Mouse (Mus musculus) testis, postnatal 14 days (tissue): Measurements from ENCODE around the gene Unc79.

Experiments used
- DNase-seq: peaks from one replicate; pipeline ENCODE4 v3.0.0; 2021; ENCODE audit warnings: low spot score

Unc79 gene

DNA sequence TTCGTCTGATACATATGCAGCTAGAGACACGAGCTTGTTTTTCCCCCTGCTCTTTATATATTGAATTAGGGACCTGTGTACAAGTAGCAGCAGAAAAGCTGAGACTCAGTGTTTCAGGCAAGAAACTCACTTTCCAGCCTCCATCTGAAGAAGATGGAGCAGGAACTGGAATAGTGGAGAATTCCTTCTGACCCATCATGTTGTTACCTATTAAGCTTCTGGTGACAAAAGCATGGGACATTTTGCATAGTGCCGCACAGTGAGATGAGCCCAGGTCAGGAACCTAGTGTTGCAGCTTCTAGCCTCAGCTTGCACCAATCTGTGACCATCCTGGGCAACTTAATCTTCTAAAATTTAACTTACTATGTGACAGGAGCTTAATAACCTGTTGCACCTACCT is 92.7 kb downstream of the Unc79 start:
- no peak for DNase-seq

DNA sequence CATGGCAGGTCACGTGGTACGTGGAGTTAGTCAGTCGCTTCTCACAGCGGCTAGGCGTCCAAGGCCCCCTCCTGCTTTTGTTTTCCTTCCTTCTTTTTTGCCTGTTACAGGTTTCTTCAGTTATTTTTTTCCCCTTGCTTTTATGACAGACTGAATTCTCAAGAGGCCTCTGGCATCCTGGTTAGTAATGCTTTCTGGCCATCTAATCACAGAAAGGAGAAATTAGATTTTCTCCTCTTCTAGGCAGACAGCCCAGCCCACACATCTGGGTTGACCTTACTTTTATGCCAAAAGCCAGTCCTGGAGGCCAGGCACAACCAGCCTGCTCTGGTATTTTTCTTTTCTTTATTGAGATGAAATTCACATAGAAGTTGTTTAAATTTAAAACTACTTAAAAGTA is 94.1 kb downstream of the Unc79 start:
- DNase-seq = no peak

- DNase-seq = no peak
Measured at GRCm38 (mm10) chr12:103044422-103044821, 95.8 kb downstream of the Unc79 start.

GRCm38 (mm10) chr12:103049865-103050264 is 101.2 kb downstream of the Unc79 start:
- DNase-seq = no peak

GRCm38 (mm10) chr12:103059321-103060053 is 110.8 kb downstream of the Unc79 start:
- no peak for DNase-seq

GRCm38 (mm10) chr12:103060791-103061190 is 112.1 kb downstream of the Unc79 start:
- DNase-seq = no peak

DNA sequence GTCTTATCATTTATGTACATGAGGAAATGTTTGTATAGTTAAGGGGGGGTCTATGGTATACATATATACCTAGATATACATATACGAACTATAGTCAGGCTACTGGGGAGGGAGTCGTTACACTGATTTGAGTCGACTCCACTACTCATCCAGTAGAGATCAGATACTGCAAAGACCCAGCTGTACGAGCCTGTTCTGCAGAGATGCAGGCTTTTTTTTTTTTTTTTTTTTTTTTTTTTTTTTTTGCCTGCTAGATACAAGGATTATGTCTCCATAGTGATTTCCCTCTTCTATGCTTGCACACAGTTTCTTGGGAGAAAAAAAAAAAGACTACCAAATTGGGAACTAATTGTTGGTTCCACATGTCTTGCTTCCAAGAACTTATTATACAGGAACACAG is 113.5 kb downstream of the Unc79 start:
- no peak for DNase-seq

- no peak for DNase-seq
Measured at GRCm38 (mm10) chr12:103064944-103065343, 116.3 kb downstream of the Unc79 start.

GRCm38 (mm10) chr12:103068161-103068560 is 119.5 kb downstream of the Unc79 start:
- DNase-seq = no peak

DNA sequence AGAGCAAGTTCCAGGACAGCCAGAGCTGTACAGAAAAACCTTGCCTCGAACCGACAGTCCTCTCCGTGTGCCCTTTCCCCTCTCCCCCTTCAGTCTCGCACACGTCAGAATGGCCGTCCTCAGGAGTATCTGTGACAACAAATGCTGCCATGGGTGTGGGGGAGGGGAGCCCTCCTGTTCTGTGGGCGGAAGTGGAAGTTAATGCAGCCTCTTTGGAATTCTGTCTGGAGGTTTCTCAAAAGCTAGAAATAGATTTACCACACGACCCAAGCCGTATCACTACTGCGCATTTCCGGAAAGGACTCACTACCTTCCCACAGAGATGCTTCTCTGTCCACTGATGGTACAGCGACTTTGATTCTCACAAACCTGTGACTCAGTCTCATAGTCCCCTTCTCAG is 120.9 kb downstream of the Unc79 start:
- DNase-seq = no peak

DNA sequence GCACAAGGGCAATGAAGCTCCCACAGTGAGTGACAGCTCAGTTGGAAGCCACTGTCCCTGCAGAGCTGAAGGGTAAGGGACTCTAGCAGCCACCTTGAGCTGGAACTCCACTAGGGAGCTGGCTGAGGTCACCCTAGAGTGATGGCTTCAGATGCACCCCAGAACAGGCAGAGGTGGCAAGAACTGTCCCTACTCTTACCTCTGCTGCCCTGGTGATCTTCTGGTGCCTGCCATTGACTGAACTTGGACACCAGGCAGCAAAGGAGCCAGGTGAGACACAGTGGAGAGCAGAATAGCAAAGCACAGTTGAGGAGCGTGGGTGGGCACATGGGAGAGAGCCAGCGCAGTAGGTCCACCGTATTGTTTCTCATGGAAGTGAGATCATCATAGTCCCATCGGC is 125.3 kb downstream of the Unc79 start:
- no peak for DNase-seq

GRCm38 (mm10) chr12:103078751-103079150 is 130.1 kb downstream of the Unc79 start:
- DNase-seq = no peak

- DNase-seq = no peak
Measured at GRCm38 (mm10) chr12:103080055-103080454, 131.4 kb downstream of the Unc79 start.

GRCm38 (mm10) chr12:103091831-103092230 is 143.2 kb downstream of the Unc79 start:
- DNase-seq = no peak

DNA sequence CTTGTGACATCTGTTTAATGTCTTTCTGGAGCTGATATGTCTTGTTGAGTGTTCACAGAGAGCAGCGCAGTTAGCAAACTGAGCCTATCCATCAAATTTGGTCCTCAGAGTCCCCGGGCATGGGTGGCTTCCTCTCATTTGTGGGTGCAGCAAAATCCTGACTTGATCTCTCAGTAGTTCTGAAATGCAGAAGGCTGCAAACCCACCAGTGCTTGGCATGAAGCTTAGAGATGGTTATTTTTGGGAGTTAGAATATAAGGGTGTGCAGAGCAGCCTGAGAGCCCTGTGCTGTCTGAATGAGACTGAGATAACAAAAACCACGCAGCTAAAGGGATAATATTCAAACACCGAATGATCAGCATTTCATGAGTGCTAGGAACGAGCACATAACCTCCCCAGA is 146.5 kb downstream of the Unc79 start:
- no peak for DNase-seq

- no peak for DNase-seq
Measured at GRCm38 (mm10) chr12:103099185-103099584, 150.5 kb downstream of the Unc79 start.

DNA sequence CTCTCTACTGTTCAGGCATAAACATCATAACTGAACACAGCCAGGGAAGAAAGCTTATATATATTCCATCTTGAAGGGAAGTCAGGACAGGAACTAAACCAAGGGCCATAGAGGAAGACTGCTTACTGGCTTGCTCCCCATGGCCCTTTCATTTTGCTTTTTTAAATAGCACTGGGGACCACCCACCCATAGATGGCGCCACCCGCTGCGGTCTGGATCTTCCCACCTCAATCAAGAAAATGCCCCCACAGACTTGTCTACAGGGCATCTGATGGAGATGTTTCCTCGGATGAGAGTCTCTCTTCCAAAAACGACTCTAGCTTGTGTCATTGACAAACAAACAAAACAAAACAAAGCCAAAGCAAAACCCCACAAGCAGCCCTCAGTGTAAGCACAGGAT is 151.4 kb downstream of the Unc79 start:
- DNase-seq = no peak

DNA sequence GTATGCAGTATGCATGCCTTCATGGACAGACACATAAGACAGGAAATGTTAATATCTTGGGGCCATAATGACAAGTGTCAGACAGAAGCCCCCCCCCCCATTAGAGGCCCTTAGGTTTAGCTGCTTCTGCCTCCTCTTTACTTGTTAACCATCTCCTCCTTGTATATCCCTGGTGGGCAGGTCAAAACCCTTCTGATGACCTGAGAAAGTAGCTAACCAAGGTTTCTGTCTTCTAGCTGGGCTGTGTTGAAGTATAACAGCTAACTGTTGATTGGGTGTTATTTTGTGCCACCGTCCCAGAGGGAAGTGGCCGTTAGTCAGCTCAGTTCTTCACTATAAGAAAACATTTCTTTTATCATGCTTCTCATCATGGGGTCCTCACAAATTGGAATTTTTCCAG is 154.4 kb downstream of the Unc79 start:
- DNase-seq = no peak

DNA sequence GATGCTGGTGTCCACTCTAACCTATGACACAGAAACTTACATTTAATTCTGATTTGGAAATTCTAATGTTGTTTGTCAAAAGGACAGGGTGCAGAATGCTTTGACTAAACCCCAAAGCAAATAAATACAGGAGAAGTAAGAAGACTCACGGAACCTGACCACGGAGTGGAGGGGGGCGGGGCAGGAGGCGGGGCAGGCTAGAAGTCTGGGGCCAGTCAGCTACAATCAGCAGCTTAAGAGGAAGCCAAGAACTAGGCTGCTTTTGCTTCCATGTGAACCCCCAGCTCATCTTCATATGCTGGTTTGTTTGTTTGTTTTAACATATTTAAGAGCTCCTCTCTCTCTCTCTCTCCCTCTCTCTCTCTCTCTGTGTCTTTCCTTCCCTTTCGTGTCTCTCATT is 154.9 kb downstream of the Unc79 start:
- DNase-seq = no peak

GRCm38 (mm10) chr12:103109301-103109700 is 160.6 kb downstream of the Unc79 start:
- DNase-seq = no peak

DNA sequence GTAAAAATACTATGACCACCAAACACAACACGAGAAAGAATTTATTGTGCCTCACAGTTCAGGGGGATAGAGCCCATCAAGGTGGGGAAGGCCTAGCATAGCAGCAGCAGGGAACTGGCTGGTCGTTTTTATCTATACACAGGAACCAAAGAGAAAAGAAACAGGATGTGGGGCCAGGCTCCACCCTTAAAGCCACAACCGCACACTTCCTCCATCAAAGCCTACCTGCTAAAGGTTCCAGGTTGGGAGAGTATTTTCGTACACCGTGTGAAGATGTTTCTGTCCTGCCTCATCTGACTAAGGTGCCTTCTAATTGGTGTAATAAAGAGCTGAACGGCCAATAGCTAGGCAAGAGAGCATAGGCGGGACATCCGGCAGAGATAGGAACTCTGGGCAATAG is 168.0 kb downstream of the Unc79 start:
- no peak for DNase-seq

DNA sequence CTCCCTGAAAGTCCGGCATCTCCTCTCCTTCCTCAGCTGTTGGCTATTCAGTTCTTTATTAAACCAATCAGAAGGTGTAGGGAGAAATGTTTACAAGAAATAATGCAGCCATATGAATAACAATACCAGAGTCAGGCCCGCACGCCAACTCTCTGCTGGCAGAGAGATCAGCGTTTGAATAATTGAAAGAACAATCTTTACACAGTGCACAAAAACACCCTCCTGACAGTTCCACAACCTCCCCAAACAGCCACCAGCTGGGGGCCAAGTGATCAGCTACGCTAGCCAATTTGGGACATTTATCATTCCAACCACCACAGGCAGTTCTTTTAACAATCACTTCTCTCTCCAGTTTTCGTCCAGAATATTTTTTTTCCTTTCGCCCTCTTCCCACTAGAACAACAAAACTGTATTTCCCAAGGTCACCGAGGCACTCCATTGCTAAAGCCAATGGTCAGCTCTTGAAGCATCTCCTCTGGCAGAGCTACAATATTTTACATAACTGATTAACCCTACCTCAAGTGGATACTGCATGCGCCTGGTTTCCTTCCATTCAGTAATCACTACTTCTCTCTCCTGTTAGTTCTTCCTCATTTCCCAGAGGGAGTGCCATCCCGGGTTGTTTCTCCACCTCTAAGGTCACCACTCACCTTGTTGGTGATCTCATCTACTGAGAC is 169.0 kb downstream of the Unc79 start:
- no peak for DNase-seq

GRCm38 (mm10) chr12:103121928-103122327 is 173.3 kb downstream of the Unc79 start:
- DNase-seq = no peak

- no peak for DNase-seq
Measured at GRCm38 (mm10) chr12:103123861-103124260, 175.2 kb downstream of the Unc79 start.
